Mouse (Mus musculus): ENCODE results near the gene Olfr891.
"Not testable (repeated sequence)": the region's sequence is repeated elsewhere in the genome, so short reads cannot be mapped to it uniquely, and the experiment has no call there.

Olfr891 gene

GRCm38 (mm10) chr9:38180721-38181120, at the start of gene Olfr891:
Gene Olfr891, minus strand, starts transcription at chr9:38180821.
- DNase-seq (ENCODE audit: low spot score in 2 of 2) = no peak

GRCm38 (mm10) chr9:38217755-38218154, 37.1 kb upstream of the Olfr891 start, which contains the start of gene Olfr894:
Gene Olfr894, plus strand, starts transcription at chr9:38218055.
- DNase-seq (ENCODE audit: low spot score in 2 of 2) = no peak

- DNase-seq (ENCODE audit: low spot score in 2 of 2) = no peak
Measured at GRCm38 (mm10) chr9:38208065-38208464, 27.4 kb upstream of the Olfr891 start, which contains the start of gene Olfr893. Gene Olfr893, plus strand, starts transcription at chr9:38208365.

GRCm38 (mm10) chr9:38168341-38168740, 12.3 kb downstream of the Olfr891 start:
- DNase-seq (ENCODE audit: low spot score in 2 of 2) = not testable (repeated sequence)

- no peak for DNase-seq (ENCODE audit: low spot score in 2 of 2)
Measured at GRCm38 (mm10) chr9:38142217-38142616, 38.4 kb downstream of the Olfr891 start, which contains the start of gene Olfr890. Gene Olfr890, plus strand, starts transcription at chr9:38142517.
